Mouse (Mus musculus): ENCODE data around the gene Nipbl.

DNA sequence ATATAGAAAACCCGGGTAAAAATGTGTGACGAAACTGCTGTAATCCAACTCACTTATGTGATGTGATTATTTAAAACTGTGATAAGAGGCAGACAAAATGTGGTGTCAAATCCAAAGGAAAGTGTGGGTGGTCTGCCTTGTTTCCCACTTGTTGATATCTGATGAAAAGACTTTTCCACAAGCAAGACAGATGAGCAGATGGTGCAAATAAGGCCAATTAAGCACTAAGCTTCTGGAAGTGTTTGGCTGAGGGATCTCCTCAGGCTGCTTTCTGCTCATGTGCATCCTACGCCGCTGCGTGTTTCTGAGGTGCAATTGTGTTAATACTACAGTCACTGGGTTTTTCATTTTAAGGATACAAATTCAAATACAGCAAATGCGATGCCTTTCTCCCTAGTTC is 41.0 kb upstream of the Nipbl start:
- TF ChIP-seq CTCF (IDR thresholded peaks at IDR 0.05; ENCODE audit: low read depth) (no peak), EP300 (optimal IDR thresholded peaks at IDR 0.05) (no peak)
